Mouse (Mus musculus) MEL (cell line): ENCODE results near the gene Ano10.
"Not testable (repeated sequence)": the region's sequence is repeated elsewhere in the genome, so short reads cannot be mapped to it uniquely, and the experiment has no call there.

Experiments
- CHD1 ChIP-seq: IDR thresholded peaks from 2 replicates; pipeline ENCODE4 v1.6.1; 2012; ENCODE audit warnings: low read depth, mild to moderate bottlenecking, inconsistent platforms, low read length, improper control_type of control experiment
- CTCF ChIP-seq, 3 experiments: IDR thresholded peaks in 2 of 3; conservative IDR thresholded peaks in 1 of 3; 2 replicates each; pipeline ENCODE4 v1.5.1; 2011 to 2012; ENCODE audit warnings: low read length in 3 of 3, low read depth in 2 of 3, mild to moderate bottlenecking in 2 of 3, improper control_type of control experiment in 1 of 3, inconsistent platforms in 1 of 3, mixed read lengths in 1 of 3, moderate library complexity in 1 of 3; ENCODE audit not compliant: control insufficient read depth in 1 of 3, insufficient read depth in 1 of 3, poor library complexity in 1 of 3, severe bottlenecking in 1 of 3
- E2F4 ChIP-seq: IDR thresholded peaks from 2 replicates; pipeline ENCODE4 v1.6.1; 2011; ENCODE audit warnings: low read depth, low read length, improper control_type of control experiment, borderline replicate concordance
- EP300 ChIP-seq, 2 experiments: IDR thresholded peaks; 2 replicates each; pipeline ENCODE4 v1.6.1; 2011; ENCODE audit warnings: improper control_type of control experiment in 2 of 2, low read length in 2 of 2, low read depth in 1 of 2, mild to moderate bottlenecking in 1 of 2
- GATA1 ChIP-seq: IDR thresholded peaks from 2 replicates; pipeline ENCODE4 v1.6.1; 2011; ENCODE audit warnings: low read depth, low read length, improper control_type of control experiment
- MAFK ChIP-seq: IDR thresholded peaks from 2 replicates; pipeline ENCODE4 v1.6.1; 2011; ENCODE audit warnings: low read depth, mild to moderate bottlenecking, low read length, improper control_type of control experiment, borderline replicate concordance
- MXI1 ChIP-seq: IDR thresholded peaks from 2 replicates; pipeline ENCODE4 v1.6.1; 2011; ENCODE audit warnings: mild to moderate bottlenecking, low read depth, low read length, improper control_type of control experiment
- POLR2A ChIP-seq, 2 experiments: IDR thresholded peaks; 2 replicates each; pipeline ENCODE4 v1.6.1; 2011 to 2012; ENCODE audit warnings: low read length in 2 of 2, mild to moderate bottlenecking in 2 of 2, control low read depth in 1 of 2, improper control_type of control experiment in 1 of 2, low read depth in 1 of 2, moderate library complexity in 1 of 2; ENCODE audit not compliant: control insufficient read depth in 1 of 2, insufficient read depth in 1 of 2, poor library complexity in 1 of 2
- POLR2AphosphoS5 ChIP-seq: IDR thresholded peaks from 2 replicates; pipeline ENCODE4 v1.6.1; 2012; ENCODE audit warnings: low read depth, borderline replicate concordance, mild to moderate bottlenecking, inconsistent platforms, low read length, moderate library complexity, mixed read lengths
- SMC3 ChIP-seq: IDR thresholded peaks from 2 replicates; pipeline ENCODE4 v1.6.1; 2011; ENCODE audit warnings: low read depth, low read length, improper control_type of control experiment
- TAL1 ChIP-seq: IDR thresholded peaks from 2 replicates; pipeline ENCODE4 v1.6.1; 2012; ENCODE audit warnings: mild to moderate bottlenecking, inconsistent platforms, low read length, moderate library complexity, mixed read lengths
- ZKSCAN1 ChIP-seq: IDR thresholded peaks from 2 replicates; pipeline ENCODE4 v1.6.1; 2012; ENCODE audit warnings: low read depth, mild to moderate bottlenecking, inconsistent platforms, low read length, improper control_type of control experiment, moderate library complexity

DNA sequence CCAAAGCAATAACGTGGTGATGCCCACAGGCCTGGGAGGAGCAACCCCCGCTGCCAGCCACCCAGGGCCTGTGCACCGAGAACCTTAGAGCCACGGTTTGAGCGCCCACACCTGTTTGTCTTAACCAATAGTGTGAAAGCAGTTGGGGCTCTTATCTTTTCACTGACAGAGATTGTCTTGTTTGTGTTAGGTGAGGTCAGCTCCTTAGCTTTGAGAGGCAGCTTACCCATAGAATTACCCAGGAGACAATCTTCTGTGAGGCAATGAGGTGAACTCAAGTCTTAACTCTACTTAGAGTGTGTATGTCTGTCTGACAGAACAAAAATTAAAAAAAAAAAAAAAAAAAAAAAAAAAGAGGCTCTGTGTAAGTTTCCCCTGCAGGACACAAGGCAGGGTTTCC, 126.5 kb downstream of the Ano10 start:
- not testable (repeated sequence) for TF ChIP-seq POLR2A (IDR thresholded peaks at IDR 0.05; ENCODE audit: control insufficient read depth in 1 of 2, insufficient read depth in 1 of 2, low read depth in 1 of 2, low read length in 2 of 2, poor library complexity in 1 of 2); E2F4; MAFK; CTCF (IDR thresholded peaks at IDR 0.05 in 2 of 3, conservative IDR thresholded peaks at IDR 0.05 in 1 of 3; ENCODE audit: control insufficient read depth in 1 of 3, insufficient read depth in 1 of 3, low read depth in 2 of 3, low read length in 3 of 3, poor library complexity in 1 of 3, severe bottlenecking in 1 of 3); TAL1; CHD1; MXI1; GATA1; EP300 (IDR thresholded peaks at IDR 0.05; ENCODE audit: low read depth in 1 of 2, low read length in 2 of 2); ZKSCAN1; SMC3; POLR2AphosphoS5
